Mouse (Mus musculus) urinary bladder, postnatal 10 days (tissue): ENCODE results near the gene Pde4d.

Experiments used
- DNase-seq: peaks from one replicate; pipeline ENCODE4 v3.0.0; 2022; ENCODE audit warnings: low spot score

Pde4d gene

GRCm38 (mm10) chr13:109927782-109928181, 1478.0 kb downstream of the Pde4d start:
- DNase-seq = no peak

DNA sequence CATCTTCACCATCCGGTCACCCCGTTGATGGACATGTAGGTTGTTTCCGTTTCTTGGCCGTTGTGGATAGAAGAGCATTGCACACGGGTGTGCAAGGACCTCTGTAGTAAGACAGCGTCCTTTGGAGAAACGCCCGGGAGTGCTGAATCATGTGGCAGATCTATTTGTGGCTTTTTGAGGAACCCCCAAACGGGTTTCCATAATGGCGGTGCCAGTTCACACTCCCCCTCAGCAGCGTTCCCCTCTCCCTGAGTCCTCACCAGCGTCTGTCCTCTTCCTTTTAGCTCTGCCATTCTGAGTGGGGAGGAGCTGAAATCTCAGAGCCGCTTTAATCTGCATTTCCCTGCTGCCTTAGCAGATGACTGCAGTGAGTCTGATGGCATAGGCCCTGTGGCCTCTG, 1482.9 kb downstream of the Pde4d start:
- DNase-seq = no peak

DNA sequence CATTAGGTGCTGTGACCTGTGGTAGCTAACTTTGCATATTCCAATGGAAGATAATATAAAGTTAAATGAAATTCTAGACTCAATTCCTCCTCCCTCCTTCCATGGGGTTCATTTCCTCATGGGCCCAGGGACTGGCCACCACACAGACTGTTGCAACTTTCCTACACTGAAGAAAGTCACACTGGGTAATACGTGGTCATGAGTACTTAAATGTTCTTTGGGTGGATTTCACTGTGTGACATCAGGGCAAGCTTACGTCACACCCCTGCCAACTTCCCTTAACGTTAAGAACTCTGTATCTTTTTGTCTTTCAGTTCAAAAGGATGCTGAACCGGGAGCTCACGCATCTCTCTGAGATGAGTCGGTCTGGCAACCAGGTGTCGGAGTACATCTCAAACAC, 1483.8 kb downstream of the Pde4d start:
- no peak for DNase-seq

GRCm38 (mm10) chr13:109936866-109937265, 1487.1 kb downstream of the Pde4d start:
- DNase-seq = no peak

DNA sequence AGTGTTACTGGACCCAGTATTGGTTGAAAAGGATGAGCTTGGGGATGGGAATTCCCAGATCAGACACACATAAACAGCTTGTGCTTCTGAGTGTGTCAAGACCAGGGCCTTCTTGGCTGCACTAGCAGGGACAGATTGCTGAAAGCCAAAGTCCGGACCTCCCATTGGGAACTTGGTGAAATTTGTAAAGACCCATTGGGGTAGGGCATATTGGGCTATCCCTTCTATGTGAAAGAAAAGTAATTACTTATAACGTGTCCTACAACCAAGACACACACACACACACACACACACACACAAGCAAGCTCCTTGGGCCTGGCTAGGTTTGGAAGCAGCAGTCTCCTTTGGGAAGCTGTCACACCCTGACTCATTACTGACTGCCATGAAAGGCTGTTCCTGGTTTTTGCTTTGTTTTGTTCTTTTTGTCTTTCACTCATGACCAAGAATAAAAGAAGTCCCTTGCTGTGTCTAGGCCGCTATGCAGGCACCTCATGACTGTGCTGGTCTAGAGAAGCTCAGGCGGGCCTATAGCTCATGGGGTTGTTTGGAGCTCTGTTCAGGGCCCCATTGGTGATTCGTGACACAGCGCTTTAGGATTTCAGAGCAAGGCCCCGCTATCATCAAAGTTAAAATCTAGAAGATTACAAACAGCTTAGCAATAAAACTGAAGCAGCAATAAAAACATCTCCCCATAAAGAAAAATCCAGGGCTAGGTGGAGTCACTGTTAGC, 1495.2 kb downstream of the Pde4d start:
- no peak for DNase-seq

GRCm38 (mm10) chr13:109951466-109951865, 1501.7 kb downstream of the Pde4d start:
- no peak for DNase-seq

- DNase-seq = no peak
These were observed 1504.4 kb downstream of the Pde4d start for GRCm38 (mm10) chr13:109954189-109954588.

GRCm38 (mm10) chr13:109957953-109958352, 1508.2 kb downstream of the Pde4d start:
- no peak for DNase-seq

DNA sequence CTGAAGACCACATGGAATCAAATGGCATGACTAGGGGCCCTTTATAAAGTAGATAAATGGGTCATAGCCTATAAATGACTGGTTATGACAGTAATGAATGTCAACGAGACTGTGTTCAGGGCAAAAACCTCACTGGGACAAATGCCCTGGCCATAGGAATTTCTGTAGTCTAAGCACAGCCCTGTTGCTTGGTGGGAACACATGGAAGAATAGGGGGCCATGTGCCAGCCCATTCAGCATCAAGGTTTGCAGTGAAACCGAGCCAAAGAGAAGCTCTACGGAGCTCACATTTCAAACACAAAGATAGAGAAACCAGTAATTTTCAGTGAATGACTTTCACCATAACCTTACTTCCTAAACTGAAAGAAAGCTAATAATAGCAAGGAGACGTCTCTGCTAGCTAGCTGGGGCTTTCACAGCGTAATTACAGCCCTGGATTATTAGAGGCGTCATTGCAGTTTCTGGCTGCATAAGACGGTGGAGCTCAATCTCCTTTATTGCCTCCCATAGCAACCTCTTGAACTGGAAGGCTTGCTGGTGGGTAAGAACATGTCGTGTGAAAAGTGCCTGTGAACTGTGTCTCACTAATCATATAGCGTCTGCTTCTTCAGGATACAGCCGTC, 1533.2 kb downstream of the Pde4d start:
- no peak for DNase-seq

DNA sequence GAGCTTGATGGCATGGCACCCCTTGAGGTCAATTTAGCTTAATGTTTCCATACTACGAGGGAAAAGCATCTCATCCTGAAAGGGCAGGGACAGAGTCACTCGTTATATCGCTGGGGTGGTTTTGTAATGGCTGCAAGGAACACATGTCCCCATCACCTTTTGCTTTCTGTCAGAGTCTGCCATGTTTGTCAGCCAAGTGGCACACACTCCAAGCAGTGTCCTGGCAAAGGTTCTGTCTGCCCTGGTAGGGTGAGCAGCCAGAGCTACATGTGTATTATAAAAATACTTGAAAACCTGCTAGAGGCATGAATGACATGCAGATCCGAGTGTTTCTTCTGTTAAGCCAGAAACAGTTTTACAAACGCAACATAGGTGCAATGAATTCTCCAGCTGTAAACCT, 1535.7 kb downstream of the Pde4d start:
- DNase-seq = no peak

DNA sequence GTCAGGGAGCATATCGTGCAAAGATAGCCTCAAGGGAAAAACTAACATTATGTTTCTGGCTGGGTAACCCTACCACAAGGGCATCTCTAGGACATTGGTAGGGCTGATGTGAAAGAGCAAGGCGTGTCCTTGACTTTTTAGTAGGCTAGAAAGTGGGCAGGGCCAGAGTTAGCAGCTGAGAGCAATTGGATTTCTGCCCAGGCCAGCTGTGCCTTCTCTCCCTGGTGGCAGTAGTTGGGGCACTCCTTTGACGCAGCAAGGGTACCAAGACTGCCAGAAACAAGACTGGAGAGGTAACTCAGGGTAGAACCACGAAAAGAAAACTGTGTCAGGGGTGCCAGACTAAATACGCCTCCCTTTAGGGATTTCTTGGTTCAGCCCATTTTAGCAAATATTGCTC, 1536.1 kb downstream of the Pde4d start:
- no peak for DNase-seq

- no peak for DNase-seq
These were observed 1543.2 kb downstream of the Pde4d start for GRCm38 (mm10) chr13:109992775-109993505.

DNA sequence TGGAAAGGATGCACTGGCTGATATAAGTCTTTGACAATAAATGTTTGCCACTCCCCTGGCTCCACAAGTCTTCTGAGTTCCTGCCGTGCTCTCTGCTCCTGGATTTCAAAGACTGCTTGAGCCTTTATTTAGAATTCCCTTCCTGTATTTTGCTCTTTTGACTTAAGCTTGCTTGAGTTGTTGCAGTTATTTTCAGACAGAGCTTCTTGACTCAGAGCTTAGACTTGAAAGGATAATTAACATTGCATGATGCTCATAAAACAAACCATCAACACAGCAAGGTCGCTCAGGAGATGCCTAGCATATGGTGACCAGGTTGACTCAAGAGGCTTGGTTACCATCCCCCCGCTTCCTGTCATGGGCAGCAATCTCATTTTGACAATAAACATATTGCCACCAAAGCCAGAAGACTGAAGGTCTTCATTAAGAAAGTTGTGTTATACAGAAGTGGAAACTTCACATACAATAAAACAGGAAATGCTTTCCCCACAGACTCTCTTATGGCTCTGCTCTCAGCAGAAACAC, 1544.6 kb downstream of the Pde4d start:
- DNase-seq = no peak

DNA sequence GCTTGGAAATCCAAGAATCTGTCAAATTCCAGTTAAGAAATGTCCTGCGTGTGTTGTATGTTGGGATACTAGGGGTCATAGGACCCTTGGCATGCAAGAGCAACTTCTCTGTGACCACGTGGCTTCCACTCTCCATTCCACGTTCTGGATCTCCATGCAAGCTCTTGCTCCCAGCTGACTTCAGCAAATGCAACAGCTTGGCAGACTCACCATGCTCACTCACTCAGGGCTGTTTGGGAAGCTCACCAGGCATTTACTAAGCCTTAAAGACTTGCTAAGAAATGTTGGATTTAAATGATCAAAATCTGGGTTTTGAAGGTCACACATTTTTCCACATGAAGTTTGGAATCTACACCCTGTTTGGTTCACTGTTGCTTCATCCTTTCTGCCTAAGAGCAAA, 1552.3 kb downstream of the Pde4d start:
- DNase-seq = no peak
